Mouse (Mus musculus) ES-E14 (cell line): ENCODE data around the gene Capn1.

Source experiments
- HCFC1 ChIP-seq: IDR thresholded peaks from 2 replicates; pipeline ENCODE4 v1.6.1; 2012; ENCODE audit warnings: low read length, inconsistent platforms, borderline replicate concordance; ENCODE audit not compliant: insufficient read depth
- MAFK ChIP-seq: IDR thresholded peaks from 2 replicates; pipeline ENCODE4 v1.6.1; 2014; ENCODE audit warnings: mild to moderate bottlenecking, low read depth, low read length, inconsistent platforms; ENCODE audit not compliant: insufficient read depth
- ZC3H11A ChIP-seq: IDR thresholded peaks from 2 replicates; pipeline ENCODE4 v1.6.1; 2012; ENCODE audit warnings: low read depth, mild to moderate bottlenecking, inconsistent platforms, low read length, borderline replicate concordance
- ZNF384 ChIP-seq: IDR thresholded peaks from 2 replicates; pipeline ENCODE4 v1.6.1; 2012; ENCODE audit warnings: low read depth, low read length, inconsistent platforms

DNA sequence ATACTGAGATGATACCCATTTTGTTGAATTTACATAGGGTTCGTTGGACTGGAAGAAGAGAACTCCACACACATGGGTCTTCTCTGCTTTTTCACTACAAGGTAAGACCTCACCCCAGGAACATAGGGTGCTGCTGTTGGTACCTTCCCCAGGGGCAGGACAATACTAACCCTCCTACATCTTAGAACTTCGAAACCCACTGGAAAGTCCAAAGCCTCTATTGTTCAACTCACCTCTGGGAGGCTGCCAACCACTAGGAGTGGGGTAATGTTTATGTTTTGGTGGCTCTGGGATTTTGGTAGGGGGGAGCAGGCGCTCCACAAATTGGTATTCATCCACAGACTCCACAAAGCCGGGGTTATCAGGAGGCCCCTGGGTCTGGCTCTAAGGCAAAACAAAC lies 41.0 kb upstream of the Capn1 start:
- TF ChIP-seq HCFC1 (no peak), ZC3H11A (no peak), MAFK (no peak), ZNF384 (no peak)
